Mouse (Mus musculus) v-Abl transformed pro-B cells (cell line): Measurements from ENCODE around the gene Rsl24d1.

Experiments used
- in situ Hi-C, 2 experiments: fragments of 400-800 bp; cut with MboI; formaldehyde crosslinking; loops; one replicate each; pipeline ENCODE4 v1.15.1; 2025; ENCODE audit not compliant: unreplicated experiment in 2 of 2

The Rsl24d1 gene

GRCm38 (mm10) chr9:73165631-73166030, 52.4 kb downstream of the Rsl24d1 start:
- in situ Hi-C loops: loop anchor here (10.0 to 25.0 kb wide), 3 partner anchors 819 to 1697 kb away; partner anchors contain the start of gene Onecut1 (in 2 of the 2)
